Mouse (Mus musculus): ENCODE measurements around the gene Tmem132c.

GRCm38 (mm10) chr5:127319096-127319779 is 77.6 kb downstream of the Tmem132c start:
- no peak for TF ChIP-seq E2F4 (IDR thresholded peaks at IDR 0.05; ENCODE audit: insufficient read depth)
- TF ChIP-seq TCF3 (IDR thresholded peaks at IDR 0.05; ENCODE audit: insufficient read length, low read depth): no peak
- TF ChIP-seq POLR2AphosphoS2 (IDR thresholded peaks at IDR 0.05; ENCODE audit: insufficient read length, low read depth): no peak
- TF ChIP-seq POLR2A (IDR thresholded peaks at IDR 0.05; ENCODE audit: insufficient read length, low read depth): no peak
- TF ChIP-seq TCF12 (IDR thresholded peaks at IDR 0.05; ENCODE audit: insufficient read depth, poor library complexity, severe bottlenecking): no peak
- no peak for TF ChIP-seq CEBPB (IDR thresholded peaks at IDR 0.05; ENCODE audit: insufficient read depth, poor library complexity, severe bottlenecking)
- TF ChIP-seq MAX (IDR thresholded peaks at IDR 0.05; ENCODE audit: low read depth): no peak
- TF ChIP-seq USF1 (IDR thresholded peaks at IDR 0.05; ENCODE audit: low read depth): no peak
- no peak for TF ChIP-seq MYOG (IDR thresholded peaks at IDR 0.05; ENCODE audit: control insufficient read depth in 1 of 3, insufficient read depth in 1 of 3, insufficient read length in 2 of 3, low read depth in 2 of 3)

All from myocyte (in vitro differentiated cells).